Mouse (Mus musculus): ENCODE results near the gene Ciz1.

Ciz1 gene

GRCm38 (mm10) chr2:32352151-32353006 lies at the start of gene Ciz1:
Gene Ciz1 (plus strand): TSS chr2:32352327.
- no peak for DNase-seq (ENCODE audit: low spot score)

GRCm38 (mm10) chr2:32302952-32303351 lies 49.2 kb upstream of the Ciz1 start:
- no peak for DNase-seq (ENCODE audit: low spot score)

- DNase-seq (ENCODE audit: low spot score): peak; percentile 48
Measured at GRCm38 (mm10) chr2:32304145-32304832, 47.8 kb upstream of the Ciz1 start.

GRCm38 (mm10) chr2:32305668-32306067 lies 46.5 kb upstream of the Ciz1 start:
- no peak for DNase-seq (ENCODE audit: low spot score)

DNA sequence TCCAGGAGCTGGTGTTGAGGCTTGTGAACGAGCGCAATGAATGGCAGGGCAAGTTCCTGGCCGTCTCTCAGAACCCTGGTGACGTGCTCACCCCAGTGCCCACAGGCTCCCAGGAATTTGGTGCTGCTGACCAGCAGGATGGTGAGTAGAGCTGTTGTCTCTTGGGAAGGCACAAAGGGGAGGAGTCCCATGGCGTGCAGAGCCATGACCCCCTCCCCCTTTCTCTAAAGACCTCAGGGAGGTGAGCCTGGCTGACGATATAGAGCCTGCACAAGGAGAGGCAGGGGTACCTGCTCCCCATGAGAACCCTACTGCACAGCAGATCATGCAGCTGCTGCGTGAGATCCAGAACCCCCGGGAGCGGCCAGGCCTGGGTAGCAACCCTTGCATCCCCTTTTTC lies 46.0 kb upstream of the Ciz1 start:
- DNase-seq (ENCODE audit: low spot score): no peak

GRCm38 (mm10) chr2:32307247-32307798 lies 44.8 kb upstream of the Ciz1 start:
- no peak for DNase-seq (ENCODE audit: low spot score)

DNA sequence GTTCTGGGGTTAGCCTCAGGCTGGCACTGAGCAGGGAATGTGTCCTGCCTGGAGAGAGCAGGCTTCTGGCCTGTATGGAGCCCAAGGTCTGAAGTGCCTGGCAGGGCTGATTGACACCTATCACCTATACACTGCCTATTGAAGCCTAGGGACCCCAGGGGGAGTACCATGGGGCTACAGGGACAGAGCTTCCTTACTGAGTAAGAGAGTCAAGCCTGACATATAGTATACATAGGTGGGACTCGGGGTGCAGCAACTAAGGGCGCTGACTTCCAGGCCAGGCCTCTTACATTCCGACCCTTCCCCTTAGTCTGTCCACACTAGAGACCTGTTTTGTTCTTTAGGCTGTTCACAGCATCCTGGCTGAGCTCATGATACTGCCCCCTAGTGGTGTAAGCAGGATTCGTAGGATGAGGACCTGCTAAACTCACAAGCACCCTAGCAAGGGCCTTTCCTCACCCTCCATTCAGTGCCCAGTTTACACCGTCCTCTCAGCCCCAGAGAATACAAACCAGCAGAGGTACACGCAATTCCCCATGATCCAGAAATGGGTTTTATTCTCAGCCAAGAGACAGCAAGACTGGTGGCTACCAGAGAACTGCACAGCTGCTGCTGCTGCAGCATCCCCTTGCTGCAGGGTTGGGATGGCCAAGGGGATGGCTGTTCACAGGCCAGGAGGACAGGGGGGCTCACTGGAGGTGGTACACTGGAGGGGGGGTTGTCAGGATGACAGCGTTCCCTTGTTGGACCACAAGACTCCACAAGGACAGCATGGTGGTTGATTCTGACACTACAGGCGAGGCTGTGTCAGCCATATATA lies 44.0 kb upstream of the Ciz1 start:
- DNase-seq (ENCODE audit: low spot score): peak; percentile 77

DNA sequence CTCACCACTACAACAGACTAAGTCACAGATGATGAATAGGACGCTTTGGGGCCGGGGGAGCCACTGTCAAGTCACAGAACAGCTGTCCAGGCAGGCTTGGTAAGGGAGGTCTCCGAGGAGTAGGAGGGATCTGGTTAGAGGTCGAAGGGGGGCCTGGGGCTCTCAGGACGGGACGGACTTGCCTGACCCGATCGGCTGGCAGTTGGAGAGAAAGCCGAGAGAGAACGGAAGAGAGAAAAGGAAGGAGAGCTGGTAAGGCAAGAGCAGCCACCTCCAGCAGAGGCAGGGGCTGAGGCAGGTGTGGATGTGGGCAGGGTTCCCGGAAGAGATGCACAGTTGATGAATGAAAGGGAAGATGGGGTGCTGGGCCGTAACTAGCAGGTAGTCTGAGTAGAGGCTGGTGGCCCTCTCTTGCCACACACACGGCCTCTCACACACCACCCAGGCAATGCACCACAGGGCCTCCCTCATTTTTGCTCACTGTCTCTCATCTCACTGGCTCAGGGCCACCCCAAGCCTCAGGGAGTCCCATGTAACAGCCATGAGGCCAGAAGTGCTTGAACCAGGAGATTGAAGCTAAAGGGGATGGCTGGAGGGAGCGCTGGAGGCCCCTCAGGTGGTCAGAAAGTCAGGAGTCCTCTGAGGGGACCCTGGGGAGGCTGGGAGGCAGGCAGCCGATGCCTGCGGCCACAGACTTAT lies 43.1 kb upstream of the Ciz1 start:
- DNase-seq (ENCODE audit: low spot score): no peak

DNA sequence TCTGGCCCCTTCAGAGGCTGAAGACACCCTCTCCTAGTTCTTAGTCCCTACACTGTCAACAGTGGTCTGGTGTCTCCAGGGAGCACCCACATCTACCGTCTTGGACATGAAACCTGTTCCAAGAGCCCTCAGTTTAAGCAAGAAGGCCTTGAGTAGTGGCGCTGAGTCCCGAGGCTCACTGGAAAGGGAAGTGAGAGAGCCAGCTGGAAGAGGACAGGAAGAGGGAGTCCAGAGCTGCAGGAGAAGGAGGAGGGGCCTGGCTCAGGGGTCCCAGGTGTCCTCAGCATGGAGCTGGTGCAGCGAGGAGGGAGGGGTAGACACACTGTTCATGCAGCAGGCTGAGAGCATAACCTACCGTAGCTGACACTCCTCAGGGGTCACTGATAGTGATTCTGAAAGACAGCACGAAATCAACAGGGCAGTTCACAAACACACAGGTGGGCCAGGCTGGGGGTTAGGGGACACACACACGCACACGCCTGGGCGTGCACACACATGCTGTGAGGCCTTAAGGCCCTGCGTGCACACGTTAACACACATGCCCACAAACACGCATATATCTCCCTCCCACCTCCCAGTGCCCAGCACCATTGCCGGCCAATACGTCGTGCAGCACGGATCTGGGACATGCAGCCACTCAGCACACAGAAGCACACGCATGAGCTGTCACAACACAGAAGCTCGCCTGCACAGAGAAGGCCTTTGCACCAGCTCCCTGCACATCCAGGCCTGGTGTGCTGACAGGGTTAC lies 41.9 kb upstream of the Ciz1 start:
- no peak for DNase-seq (ENCODE audit: low spot score)

GRCm38 (mm10) chr2:32311443-32312317 lies 40.4 kb upstream of the Ciz1 start:
- no peak for DNase-seq (ENCODE audit: low spot score)

GRCm38 (mm10) chr2:32312318-32312964 lies 39.7 kb upstream of the Ciz1 start:
- no peak for DNase-seq (ENCODE audit: low spot score)

- no peak for DNase-seq (ENCODE audit: low spot score)
Measured at GRCm38 (mm10) chr2:32314831-32315230, 37.3 kb upstream of the Ciz1 start.

DNA sequence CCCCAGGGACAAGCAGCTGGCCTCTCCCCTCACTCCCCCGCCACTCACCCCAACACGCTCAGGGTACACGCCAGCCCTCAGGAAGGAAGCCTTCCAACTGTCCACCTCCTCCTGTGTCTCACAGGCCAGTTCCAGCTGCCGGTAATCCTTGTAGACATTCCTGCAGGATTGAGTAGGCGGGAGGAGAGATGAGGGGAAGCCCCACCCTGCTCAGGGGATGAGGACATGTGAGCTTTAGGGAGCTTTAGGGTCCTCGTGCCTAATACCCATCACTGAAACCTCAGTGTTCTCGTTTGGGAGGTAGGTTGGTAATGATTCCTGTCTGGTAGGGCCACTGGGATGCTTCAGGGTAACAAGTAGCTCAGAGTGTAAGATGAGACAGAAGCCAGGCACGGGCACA lies 36.4 kb upstream of the Ciz1 start:
- no peak for DNase-seq (ENCODE audit: low spot score)

- no peak for DNase-seq (ENCODE audit: low spot score)
Measured at GRCm38 (mm10) chr2:32316887-32317656, 35.1 kb upstream of the Ciz1 start.

DNA sequence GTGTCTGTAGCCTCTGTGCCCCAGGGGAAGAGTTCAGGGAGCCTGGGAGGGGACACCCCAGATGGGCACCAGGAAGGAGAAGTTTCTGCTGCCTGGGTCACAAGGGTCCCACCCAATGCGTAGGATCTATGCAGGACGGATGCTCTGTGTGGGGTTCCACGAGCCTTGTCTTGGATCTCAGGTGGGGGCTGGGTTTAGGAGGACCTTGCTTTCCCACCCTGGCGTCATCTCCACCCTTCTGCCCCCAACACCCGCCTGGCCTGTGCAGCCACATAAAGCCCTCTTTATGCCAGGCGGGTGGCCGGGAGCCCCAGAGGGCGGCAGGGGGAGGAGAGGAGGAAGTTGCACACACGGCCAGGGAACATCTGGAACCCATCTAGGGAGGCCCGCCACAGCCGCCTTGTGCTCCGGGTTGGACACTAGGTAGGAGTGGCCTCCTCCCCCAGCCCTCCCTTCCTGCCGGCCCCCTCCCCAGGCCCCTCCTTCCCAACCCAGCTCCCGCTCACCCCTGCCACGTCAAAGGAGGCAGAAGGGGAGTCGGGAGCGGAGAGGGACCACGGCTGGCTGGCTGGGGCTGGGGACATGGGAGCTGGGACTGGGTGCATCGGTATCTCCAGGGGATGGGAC lies 34.2 kb upstream of the Ciz1 start:
- DNase-seq (ENCODE audit: low spot score): peak; percentile 69

GRCm38 (mm10) chr2:32318709-32319585 lies 33.2 kb upstream of the Ciz1 start:
- DNase-seq (ENCODE audit: low spot score): no peak

All from adipocyte (in vitro differentiated cells).